Mouse (Mus musculus): ENCODE data around the gene Nr6a1. TPM values are rescaled to one million over a fixed set of nuclear protein-coding genes. Genes with fewer than 3 reads are reported as not detected.
A peak's percentile ranks its signal among the peaks of the same experiment; 100 is the strongest.

The Nr6a1 gene
- total RNA-seq, 2 experiments from 2014 or later, result 6.3 to 8.0 TPM

- DNase-seq (ENCODE audit: low spot score in 2 of 2), result no peak
Observed at GRCm38 (mm10) chr2:38880907-38881672, 46.4 kb downstream of the Nr6a1 start.

DNA sequence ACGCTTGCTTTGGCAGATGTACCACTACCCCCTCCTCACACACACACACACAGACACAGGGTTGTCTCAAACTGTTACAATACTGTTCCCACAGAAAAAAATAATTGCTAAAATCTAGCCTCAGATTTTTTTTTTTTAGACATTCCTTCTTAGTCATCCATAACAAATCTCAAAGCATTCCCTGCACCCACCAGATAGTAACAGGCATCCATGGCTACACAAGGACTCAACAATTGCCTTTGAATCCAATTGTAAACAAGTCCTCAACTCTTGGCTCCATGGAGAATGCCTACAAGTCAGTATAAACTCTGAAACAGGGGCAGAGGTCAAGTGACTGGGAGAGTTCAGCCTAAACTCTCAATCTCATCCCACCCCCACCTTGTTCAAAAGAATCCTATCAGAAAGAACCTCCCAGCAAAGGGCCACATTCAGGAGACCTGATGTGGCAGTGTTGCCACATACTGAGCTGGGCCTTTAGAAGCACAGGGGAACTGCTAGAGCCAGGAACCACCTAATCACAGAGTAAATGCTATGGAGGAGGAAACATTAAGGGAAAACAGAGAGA is 52.9 kb downstream of the Nr6a1 start:
- DNase-seq (ENCODE audit: low spot score in 2 of 2), result no peak

DNA sequence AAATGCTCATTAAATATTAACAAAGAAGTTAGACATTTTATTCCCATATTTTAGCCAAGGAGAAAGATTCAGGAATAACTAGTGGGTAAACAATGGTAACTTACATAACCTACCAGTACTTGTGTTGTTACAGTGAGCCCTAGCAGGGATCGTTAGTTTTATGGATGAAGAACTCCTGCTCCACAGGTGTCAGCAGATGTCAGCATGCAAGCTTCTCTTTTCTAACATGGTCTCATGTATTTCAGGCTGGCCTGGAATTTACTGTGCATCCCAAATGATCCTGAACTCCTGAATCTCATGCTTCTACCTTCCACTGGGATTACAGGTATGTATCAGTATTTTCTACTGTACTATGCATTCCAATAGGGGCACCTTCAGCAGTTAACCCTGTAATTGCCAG is 54.8 kb downstream of the Nr6a1 start:
- DNase-seq (ENCODE audit: low spot score in 2 of 2), result no peak

GRCm38 (mm10) chr2:38866711-38867110 is 60.8 kb downstream of the Nr6a1 start:
- no peak for DNase-seq (ENCODE audit: low spot score in 2 of 2)

GRCm38 (mm10) chr2:38864011-38864410 is 63.5 kb downstream of the Nr6a1 start:
- DNase-seq (ENCODE audit: low spot score in 2 of 2), result no peak

GRCm38 (mm10) chr2:38851797-38852196 is 75.7 kb downstream of the Nr6a1 start:
- DNase-seq (ENCODE audit: low spot score in 2 of 2), result no peak

GRCm38 (mm10) chr2:38846319-38846718 is 81.2 kb downstream of the Nr6a1 start:
- DNase-seq (ENCODE audit: low spot score in 2 of 2), result no peak

DNA sequence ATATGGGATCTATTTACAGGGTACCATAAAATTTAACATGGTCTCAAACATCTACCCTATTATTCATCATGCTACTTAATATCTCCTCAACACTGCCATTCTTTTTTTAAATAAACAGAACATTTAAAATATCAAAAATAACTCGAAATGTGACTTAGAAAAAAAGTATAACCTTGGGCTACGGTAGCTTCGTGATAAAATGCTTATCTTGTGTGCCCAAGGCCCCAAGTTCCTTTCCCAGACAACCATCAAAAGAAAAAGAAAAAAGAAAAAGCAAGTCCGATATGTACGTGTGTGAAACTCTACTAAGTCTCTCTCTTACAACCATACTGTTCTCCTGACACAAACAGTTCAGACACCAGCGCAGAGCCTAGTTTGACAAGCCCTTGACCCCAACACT is 92.0 kb downstream of the Nr6a1 start:
- DNase-seq (ENCODE audit: low spot score in 2 of 2), result no peak

- no peak for DNase-seq (ENCODE audit: low spot score in 2 of 2)
Observed at GRCm38 (mm10) chr2:38831976-38832375, 95.5 kb downstream of the Nr6a1 start.

DNA sequence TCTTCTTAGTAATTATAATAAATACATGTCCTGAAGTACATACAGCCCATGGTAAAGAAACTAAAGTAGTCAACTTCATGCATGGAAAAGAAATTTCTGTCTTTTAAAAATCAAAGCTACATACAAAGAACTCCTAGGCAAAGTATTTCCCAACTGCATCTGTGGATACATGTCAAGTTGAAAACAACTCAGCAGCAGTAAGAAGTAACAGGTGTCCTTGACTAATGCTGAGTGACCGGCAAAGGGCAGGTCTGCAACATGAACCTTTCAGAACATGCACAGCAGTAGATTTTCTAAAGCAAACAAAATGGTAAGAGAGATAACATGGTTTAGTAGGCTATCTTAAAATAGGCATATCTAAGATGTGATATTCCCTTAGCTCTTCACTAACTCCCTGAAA is 98.0 kb downstream of the Nr6a1 start:
- no peak for DNase-seq (ENCODE audit: low spot score in 2 of 2)

- no peak for DNase-seq (ENCODE audit: low spot score in 2 of 2)
Observed at GRCm38 (mm10) chr2:38827801-38828306, 99.6 kb downstream of the Nr6a1 start.

DNA sequence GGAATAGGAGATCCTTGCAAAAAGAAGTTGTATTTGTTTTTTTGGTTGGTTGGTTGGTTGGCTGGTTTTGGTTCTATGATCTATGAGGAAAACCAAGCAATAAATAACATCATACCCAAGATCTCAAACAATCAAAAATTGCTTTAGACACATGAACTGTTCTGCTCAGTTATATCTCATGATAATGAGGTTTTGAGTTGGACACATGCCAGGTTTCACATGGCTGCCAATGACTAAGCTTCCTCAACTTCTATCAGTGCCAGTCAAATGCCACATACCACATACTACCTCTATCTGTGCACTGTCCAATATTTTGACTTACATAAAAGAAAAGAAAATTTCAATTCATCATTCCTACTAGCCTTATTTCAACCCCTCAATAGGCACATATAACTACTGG is 101.3 kb downstream of the Nr6a1 start:
- DNase-seq (ENCODE audit: low spot score in 2 of 2), result no peak

DNA sequence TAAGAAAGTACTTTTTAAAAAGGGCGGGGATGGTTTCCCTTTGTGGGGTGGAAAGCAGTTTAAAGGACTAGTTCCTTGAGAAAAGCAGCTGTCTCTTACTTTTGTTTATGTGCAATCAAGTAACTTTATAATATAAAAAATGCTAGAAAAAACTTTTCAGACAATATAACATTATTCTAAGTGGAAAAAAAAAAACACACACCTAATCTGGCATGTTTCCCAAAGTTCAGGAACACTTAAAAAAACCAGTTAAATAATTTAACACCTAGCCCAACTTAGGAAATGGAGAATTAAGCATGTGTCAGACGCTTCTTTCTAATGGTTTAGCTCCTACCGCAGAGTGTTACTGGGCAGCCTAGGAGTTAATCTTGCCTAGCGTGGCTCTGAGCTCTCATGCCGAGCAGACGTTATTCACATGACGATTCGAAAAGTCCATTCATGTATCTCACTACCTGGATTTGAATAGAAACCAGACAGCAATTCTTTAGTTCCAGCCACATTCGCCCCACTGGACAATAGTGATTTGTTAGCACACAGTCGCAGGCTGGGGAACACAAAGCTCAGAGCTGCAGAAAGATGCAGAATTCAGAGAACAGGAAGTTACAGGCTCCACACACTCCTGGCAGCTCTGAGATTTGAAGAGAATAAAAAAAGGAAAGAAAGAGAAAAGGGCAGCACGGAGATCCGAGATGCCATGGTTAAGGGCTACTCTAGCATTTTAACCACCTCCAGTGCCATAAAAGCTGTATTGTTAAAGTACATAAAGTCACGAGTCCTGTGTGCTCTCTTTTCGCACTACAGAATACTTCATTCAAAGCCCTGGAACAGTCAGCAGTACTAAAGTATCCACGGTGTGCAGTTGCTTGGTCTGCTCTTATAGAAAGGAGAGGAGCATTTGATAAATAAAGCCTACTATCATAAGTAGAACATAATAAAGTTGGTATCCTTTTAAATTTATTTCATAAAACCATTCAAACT is 102.4 kb downstream of the Nr6a1 start:
- DNase-seq (ENCODE audit: low spot score in 2 of 2), result no peak

GRCm38 (mm10) chr2:38823912-38824583 is 103.4 kb downstream of the Nr6a1 start:
- DNase-seq (ENCODE audit: low spot score in 2 of 2), result peak; percentile 24 to 40

GRCm38 (mm10) chr2:38823406-38823805 is 104.1 kb downstream of the Nr6a1 start:
- no peak for DNase-seq (ENCODE audit: low spot score in 2 of 2)

GRCm38 (mm10) chr2:38822995-38823394 is 104.5 kb downstream of the Nr6a1 start:
- DNase-seq (ENCODE audit: low spot score in 2 of 2), result peak; percentile 16 to 32

DNA sequence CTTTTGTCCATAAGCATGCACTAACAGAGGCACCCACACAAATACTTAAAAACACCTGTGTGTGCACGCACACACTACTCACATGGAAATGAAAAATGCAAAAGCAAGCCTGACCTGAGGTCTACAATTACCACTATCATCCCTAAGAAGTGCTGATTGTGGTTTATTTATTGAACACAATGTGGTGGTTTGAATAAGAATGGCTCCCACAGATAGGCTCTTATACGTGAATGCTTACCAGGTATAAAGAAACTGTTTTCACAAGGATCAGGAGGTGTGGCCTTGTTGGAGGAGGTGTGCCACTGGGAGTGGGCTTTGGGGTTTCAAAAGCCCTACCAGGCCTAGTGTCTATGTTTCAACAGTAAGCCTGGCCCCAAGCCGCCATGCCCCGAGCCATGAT is 110.0 kb downstream of the Nr6a1 start:
- no peak for DNase-seq (ENCODE audit: low spot score in 2 of 2)

GRCm38 (mm10) chr2:38797087-38797624 is 130.3 kb downstream of the Nr6a1 start:
- peak; percentile 26 to 38 for DNase-seq (ENCODE audit: low spot score in 2 of 2)

GRCm38 (mm10) chr2:38787338-38787737 is 140.2 kb downstream of the Nr6a1 start:
- DNase-seq (ENCODE audit: low spot score in 2 of 2), result no peak

DNA sequence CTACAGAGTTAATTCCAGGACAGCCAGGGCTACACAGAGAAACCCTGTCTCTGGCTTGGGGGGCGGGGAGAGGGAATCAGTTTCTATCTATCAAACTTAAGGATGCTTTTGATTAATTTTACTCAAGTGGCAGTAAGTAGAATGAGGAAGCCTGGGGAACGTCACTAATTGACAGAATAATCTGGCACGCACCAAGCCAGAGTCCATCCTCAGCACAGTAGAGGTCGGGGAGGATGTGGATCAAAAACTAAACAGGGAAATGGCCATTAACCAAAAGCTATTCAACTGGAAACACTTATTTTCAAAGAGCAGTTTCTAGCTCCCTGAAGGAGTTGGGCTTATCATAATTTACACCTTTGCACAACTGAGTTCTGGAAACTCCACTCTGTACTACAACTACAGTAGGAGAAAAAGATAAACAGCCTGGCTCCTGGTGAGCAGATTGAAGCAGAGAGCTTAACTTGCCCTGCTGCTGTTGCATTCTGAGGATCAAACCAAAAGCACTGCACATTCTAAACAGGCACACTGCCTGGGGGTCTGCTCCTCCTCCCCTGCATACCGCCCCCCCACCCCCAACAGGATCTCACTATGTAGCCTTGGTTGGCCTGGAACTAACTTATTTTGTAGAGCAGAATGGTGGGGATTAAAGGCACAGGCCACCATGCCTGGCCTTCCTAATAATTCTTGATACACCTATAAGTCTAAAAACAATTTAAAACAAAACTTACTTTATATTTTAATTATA is 141.1 kb downstream of the Nr6a1 start:
- DNase-seq (ENCODE audit: low spot score in 2 of 2), result no peak
